Mouse (Mus musculus) cerebellum, postnatal 25 days (tissue): ENCODE data around the gene Tle3.

ENCODE experiments used
- DNase-seq, 2 experiments: peaks; one replicate each; pipeline ENCODE4 v3.0.0; 2021; ENCODE audit warnings: mixed read lengths in 2 of 2

Tle3 gene

GRCm38 (mm10) chr9:61439092-61439491 is 66.9 kb downstream of the Tle3 start:
- DNase-seq, result no peak

- no peak for DNase-seq
Measured at GRCm38 (mm10) chr9:61439979-61440378, 67.8 kb downstream of the Tle3 start.

- peak in 1 of 2 experiments; percentile 36 for DNase-seq
Measured at GRCm38 (mm10) chr9:61441206-61441913, 69.2 kb downstream of the Tle3 start.

GRCm38 (mm10) chr9:61442951-61443630 is 70.9 kb downstream of the Tle3 start:
- no peak for DNase-seq

GRCm38 (mm10) chr9:61445151-61445550 is 73.0 kb downstream of the Tle3 start:
- DNase-seq, result no peak

DNA sequence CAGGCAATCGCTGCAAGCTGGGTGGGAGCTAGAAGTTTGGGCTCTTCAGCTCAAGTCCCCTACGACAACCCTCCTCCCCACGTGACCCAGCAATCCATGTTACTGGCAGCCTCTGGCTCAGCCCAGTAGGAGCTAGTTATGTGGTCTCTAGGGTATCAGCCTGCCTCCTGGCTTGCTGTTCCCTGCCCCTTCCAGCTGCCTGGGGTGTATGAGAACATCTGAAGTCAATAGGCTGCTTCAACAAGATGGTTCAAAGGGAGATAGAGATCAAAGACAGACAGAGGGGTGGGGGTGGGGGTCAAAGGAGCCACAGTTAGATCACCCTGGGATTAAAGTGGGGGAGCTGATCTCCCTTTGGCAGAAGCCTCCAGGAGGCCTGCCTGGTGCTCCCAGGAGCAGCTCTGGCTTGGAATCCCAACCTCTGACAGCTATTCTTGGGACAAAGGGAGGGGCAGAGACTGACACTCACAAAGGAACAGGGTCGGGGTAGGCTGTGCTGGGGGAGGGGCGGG is 73.6 kb downstream of the Tle3 start:
- DNase-seq, result no peak

- DNase-seq, result no peak
Measured at GRCm38 (mm10) chr9:61446965-61447364, 74.8 kb downstream of the Tle3 start.

DNA sequence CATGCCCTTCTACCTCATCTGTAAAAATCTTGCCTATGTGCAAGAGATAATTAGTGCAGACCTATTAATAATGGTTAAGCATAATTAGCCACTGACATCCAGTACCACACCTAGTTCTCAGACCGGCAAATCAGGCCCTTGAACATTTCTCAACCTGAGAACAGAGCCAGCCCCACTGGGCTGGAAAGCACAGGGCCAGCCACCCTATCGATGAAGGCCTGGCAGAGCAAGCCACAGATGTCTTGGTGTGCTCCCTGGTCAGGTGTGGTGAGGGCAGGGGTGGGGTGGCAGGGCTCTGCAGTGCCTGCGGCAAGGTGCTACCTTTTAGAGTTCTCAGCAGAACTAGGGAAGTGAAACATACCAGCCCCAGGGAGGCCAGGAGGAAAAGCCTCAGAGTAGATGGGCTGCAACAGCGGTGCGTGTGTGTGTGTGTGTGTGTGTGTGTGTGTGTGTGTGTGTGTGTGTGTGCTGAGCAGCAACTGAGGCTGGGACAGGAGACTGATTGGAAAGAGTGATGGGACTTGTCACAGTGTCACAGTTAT is 77.3 kb downstream of the Tle3 start:
- DNase-seq, result no peak

GRCm38 (mm10) chr9:61452081-61452480 is 79.9 kb downstream of the Tle3 start:
- DNase-seq, result no peak

DNA sequence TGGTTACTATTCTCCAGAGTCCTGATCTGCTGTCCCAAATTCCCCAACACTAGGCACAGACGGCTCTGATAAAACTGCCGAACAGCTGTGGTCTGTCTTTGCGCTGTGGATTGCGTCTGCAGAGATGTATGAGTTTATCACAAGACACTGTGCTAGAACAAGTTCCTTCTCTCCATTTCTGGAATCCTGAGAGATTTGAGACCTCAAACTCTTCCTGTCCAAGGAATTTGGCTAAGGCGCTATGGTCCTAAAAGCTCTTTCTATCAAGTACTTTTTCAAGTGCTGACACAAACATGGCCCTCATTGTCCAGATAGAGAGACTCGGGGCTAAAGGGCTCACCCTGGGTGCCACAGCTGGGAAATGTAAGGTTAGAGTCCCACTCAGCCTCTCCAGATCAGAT is 83.7 kb downstream of the Tle3 start:
- DNase-seq, result no peak

DNA sequence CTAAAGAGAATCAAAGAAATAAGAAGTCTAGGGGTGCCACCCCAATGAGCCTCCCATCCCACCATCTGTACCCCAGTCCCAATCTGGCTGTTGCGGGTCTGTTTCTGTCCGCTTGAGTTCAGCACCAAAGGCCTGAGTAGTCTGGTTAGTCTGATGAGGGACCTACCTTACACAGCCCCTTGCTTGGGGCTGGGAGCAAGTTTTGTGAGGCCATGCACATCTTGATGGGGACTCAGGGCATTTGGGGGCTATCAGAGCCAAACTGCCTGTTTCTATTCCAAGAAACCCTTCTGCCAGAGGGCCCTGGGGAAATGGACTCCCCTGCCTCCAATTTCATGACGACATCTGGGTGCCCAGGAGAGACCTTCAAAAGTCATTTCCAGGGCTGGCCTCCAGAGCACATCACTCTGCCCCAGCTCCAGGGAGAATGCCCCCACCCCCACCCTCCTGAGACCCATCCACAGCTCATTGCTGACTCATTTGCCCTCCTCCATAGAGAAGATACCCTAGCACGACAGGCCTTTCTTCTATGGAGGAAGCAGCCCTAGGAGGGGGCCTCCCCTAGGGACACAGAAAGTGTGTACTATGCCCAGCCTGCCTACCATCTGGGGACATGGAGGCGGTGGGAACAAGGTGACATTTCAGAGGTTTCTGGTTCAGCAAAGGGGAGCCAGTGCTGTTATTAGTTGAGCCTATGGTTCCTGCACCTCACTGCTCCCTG is 84.4 kb downstream of the Tle3 start:
- no peak for DNase-seq

GRCm38 (mm10) chr9:61457162-61457523 is 85.0 kb downstream of the Tle3 start:
- no peak for DNase-seq

GRCm38 (mm10) chr9:61461859-61462258 is 89.7 kb downstream of the Tle3 start:
- DNase-seq, result no peak

GRCm38 (mm10) chr9:61467436-61467835 is 95.3 kb downstream of the Tle3 start:
- DNase-seq, result no peak
